Mouse (Mus musculus) spleen, adult 12 weeks (tissue): ENCODE measurements around the gene Gal3st4.
"Not testable (repeated sequence)": the region's sequence is repeated elsewhere in the genome, so short reads cannot be mapped to it uniquely, and the experiment has no call there.

Source experiments
- DNase-seq: peaks from one replicate; pipeline ENCODE4 v3.0.0; 2022; ENCODE audit warnings: low spot score

Gal3st4 gene

GRCm38 (mm10) chr5:138262001-138262400 is 10.6 kb downstream of the Gal3st4 start:
- no peak for DNase-seq

DNA sequence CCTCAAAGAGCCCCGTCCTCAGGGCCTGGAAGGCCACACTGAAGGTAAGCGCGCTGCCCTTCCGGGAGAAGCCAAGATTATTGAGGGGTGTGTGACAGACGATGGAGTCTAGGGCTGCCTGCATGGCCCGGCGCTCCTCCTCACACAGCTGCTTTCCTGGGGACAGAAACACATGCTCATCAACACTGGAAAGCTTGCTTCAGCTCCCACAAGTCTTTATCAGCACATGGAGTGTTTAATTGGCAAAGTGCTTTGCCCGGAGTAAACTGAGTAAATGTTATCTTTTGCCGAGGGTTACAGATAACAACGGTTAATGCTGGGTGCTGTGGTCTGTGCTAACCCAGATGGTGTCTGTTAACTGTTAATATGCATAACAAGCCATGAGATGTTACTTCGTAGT is 11.8 kb downstream of the Gal3st4 start:
- no peak for DNase-seq

DNA sequence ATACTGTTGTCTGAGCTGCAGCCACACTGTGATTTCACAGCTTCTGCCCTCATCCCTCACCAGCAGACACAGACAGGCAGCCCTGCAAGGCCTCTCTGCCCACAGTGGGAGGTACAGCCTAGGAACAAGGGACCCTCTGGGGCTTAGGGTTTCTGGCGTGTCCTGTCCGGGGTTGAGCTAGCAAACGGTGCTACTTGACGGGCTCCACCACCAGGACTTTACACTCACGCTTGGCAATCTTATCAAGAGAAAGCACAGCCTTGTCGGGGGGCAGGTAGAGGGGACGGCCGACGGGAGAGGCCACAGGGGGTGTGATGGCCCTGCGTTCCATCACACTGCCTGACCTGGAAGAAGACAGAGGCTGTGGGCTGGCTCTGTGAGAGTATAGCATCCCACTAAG is 12.6 kb downstream of the Gal3st4 start:
- no peak for DNase-seq

GRCm38 (mm10) chr5:138258993-138259392 is 13.6 kb downstream of the Gal3st4 start:
- DNase-seq: no peak

DNA sequence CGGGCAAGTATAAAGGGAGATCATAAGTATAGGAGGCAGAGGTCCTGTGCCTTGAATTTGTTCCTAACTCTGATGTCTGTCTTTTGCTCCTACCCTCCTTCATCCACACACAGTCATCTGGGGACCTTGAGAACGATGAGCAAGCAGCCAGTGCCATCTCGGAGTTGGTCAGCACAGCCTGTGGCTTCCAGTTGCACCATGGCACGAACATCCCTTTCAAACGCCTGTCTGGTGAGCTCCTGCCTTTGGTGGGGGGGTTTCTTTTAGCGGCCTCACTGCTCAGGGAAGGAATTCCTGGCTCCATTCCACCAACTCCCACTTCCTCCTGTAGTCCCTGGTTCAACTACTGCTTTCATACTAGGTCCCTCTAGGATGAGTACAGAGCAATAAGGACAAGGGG is 14.1 kb downstream of the Gal3st4 start:
- no peak for DNase-seq

DNA sequence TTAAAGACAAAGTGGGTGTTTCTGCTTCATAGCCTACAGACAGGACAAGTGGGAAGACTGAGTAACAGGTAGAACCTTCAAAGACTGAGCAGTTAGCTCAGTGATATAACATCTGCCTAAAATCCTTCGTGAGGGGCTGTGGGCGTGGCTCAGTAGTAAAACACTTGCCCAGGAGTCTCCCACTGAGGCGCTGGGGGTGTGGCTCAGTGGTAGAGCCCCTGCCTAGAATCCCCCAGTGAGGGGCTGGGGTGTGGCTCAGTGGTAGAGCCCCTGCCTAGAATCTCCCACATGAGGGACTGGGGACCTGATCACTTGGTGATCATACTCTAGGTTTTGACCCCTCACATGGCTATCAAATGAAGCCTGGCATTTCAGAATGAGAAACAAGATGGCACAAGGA is 14.6 kb downstream of the Gal3st4 start:
- no peak for DNase-seq

GRCm38 (mm10) chr5:138257585-138257978 is 15.1 kb downstream of the Gal3st4 start:
- DNase-seq: no peak

DNA sequence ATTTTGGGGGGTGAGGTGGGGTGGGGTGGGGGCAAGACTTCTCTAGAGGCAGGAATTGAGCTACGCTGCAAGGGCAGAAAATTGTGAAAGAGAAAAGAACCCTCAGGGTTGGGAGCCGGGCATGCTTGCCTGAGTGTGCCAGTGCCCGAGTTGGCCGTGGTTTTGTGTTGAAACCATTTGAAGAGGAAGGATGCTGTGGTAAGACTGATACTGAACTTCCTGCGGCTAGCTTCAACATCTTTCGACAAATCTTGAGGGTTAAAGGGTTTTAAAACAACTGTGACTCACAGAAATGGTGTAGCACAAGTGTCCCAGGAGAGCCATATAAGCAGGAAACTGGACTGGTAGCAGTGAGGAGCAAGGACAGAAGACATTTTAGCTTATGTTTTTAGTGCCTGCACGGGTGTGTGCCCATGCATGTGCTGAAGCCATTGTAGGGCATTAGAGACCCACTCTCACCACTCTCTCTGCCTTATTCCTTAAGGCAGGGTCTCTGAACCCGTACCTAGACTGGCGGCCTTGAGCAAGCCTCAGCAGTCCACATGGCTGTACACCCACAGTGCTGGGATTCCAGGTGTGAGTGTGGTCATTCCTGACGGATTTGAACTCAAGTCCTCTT is 15.6 kb downstream of the Gal3st4 start:
- no peak for DNase-seq

DNA sequence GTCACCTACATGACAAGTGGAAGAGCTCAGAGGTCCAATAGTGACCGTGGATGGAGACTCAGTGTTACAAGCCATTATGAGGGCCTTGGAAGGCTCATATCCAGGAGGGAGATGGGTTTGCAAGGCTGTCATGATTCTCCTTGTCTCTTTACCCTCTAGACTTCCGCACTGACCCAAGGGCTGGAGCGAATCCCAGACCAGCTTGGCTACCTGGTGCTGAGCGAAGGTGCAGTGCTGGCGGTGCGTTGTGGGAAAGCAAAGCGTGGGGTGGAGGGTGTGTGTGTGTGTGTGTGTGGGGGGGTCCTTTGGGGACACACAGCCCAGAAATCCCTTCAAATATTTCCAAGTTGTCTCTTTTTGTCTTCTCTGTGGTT is 16.6 kb downstream of the Gal3st4 start:
- no peak for DNase-seq

- DNase-seq: peak; percentile 83
Measured at GRCm38 (mm10) chr5:138255353-138256093, 17.1 kb downstream of the Gal3st4 start, which contains the start of gene Lamtor4. Gene Lamtor4 (plus strand): TSS chr5:138255482.

DNA sequence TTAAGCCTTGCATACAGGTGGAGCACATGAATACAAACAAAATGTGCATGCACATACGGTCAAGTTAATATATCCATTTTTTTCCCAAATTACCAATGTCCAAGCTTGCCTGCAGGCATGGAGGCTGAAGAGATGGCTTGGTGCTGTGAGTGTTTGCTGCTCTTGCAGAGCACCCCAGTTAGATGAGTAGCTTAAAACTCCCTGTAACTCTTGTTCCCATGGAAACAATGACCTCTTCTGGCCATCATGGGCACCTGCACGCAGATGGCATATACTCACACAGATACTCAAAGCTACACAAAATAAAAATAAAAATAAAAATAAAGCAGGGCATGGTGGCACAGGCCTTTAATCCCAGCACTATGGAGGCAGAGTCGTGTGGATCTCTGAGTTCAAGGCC is 19.6 kb downstream of the Gal3st4 start:
- DNase-seq: no peak

DNA sequence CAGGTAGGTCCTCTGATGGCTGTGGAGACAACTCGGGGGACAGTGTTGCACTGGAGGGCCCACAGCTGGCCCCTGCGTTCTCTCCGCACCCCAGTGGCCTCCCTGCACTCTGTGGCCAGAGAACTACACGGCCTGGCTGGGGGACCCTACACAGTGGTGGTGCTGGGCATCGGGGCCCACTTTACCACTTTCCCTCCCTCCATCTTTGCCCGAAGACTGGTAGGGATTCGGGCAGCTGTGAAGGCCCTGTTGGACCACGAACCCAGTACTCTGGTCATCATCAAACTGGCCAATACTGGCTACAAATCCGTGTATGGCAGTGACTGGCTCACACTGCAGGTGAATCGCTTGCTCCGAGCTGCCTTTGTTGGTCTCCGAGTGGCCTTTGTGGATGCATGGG is 21.5 kb downstream of the Gal3st4 start:
- DNase-seq: no peak

DNA sequence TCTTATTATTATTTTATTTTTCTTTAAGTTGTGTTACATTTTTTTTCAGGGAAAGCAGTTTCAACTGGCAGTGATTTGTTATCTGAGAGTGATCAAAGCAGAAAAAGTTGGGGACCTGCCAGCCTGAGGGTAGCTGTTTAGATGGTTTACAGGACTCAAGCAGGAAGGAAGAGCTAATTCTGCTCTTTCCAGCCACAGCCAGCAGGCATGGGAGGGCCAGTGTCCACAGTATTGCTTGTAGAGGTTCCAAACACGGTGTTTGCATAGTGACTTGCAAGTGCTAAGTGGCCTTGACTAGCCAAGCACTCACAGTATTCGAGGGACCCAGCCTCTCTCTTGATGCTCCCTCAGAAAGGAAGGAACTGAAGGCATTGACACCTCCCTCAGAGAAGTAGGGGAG is 31.1 kb downstream of the Gal3st4 start:
- DNase-seq: no peak

- DNase-seq: no peak
Measured at GRCm38 (mm10) chr5:138234224-138234623, 38.4 kb downstream of the Gal3st4 start.

GRCm38 (mm10) chr5:138233778-138234177 is 38.9 kb downstream of the Gal3st4 start:
- DNase-seq: no peak

- DNase-seq: no peak
Measured at GRCm38 (mm10) chr5:138229511-138229910, 43.1 kb downstream of the Gal3st4 start.

- peak; percentile 11 for DNase-seq
Measured at GRCm38 (mm10) chr5:138228026-138228425, 44.6 kb downstream of the Gal3st4 start.

- no peak for DNase-seq
Measured at GRCm38 (mm10) chr5:138227367-138227766, 45.3 kb downstream of the Gal3st4 start.

DNA sequence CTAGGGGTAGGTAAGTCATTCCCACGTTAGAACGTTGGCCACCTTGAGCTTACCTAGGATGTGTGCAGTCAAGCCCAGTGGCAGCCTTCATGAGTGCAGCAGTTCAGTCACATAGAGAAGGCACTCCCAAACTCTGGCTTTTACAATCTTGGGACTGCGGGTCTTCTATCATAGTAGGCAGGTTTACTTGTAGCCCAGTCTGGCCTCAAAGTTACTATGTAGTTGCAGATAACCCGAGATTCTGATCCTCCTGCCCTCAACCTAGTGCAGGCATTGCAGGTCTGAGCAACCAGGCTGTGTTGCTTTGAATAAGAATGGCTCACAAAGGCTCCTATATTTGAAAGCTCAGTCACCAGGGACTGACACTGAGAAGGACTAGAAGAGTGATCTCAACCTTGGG is 46.1 kb downstream of the Gal3st4 start:
- DNase-seq: no peak

DNA sequence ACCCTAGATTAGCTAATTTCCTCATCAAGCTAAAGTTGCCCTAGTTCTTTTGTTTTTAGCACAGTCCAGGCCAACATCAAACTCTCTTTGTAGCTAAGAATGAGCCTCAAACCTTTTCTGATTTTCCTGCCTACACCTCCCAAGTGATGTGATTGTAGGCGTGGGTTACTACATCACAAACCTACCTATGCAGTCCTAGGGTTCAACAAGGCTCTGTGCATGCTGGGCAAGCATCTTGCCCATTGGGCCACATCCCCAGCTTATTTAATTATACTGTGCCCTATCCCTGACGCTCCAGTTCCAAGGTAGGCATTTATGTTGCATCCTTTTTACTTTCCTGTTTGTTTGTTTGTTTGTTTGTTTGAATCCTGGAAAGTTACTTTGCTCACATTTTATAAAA is 46.9 kb downstream of the Gal3st4 start, which contains the start of gene Nxpe5:
Nxpe5 (plus strand) TSS at position 199 of the 400 bp plus-strand sequence.
- no peak for DNase-seq

DNA sequence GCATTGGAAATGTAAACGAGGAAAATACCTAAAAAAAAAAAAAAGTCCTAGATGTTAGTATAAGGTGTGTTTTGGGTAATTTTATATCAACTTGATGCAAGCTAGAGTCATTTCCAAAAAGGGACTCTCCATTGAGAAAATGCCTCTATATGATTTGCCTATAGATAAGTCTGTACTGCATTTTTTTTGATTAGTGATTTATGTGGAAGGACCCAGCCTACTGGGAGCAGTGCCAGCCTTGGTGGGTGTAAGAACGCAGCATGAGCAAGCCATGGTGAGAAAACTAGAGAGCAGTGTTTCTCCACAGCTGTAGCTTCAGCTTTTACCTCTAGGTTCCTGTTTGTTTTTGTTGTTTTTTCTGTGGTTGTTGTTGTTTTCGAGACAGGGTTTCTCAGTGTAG is 49.4 kb downstream of the Gal3st4 start:
- no peak for DNase-seq

- peak; percentile 45 for DNase-seq
Measured at GRCm38 (mm10) chr5:138222111-138222510, 50.5 kb downstream of the Gal3st4 start.

- no peak for DNase-seq
Measured at GRCm38 (mm10) chr5:138219864-138220263, 52.8 kb downstream of the Gal3st4 start.

GRCm38 (mm10) chr5:138216632-138217031 is 56.0 kb downstream of the Gal3st4 start:
- DNase-seq: not testable (repeated sequence)
